Mouse (Mus musculus): ENCODE data around the gene Sfxn3. TPM values are rescaled to one million over a fixed set of nuclear protein-coding genes. Genes with fewer than 3 reads are reported as not detected.

Gene Sfxn3
- total and polyA plus RNA-seq, 3 experiments, result 5.0 to 10.6 TPM; not detected in 1

GRCm38 (mm10) chr19:45045236-45045635, 2.1 kb upstream of the Sfxn3 start:
- no peak for TF ChIP-seq TBP (IDR thresholded peaks at IDR 0.05; ENCODE audit: low read depth, low read length)
- H3K4me3 ChIP-seq (ENCODE audit: control insufficient read depth in 1 of 2, insufficient read depth in 1 of 2, low read depth in 2 of 2, low read length in 2 of 2), result no peak overlapping the region
- peaks cover 5 to 13% of the 10 kb centered on the region in 2 experiments; a peak in 3 of 4 replicates for H3K4me1 ChIP-seq (ENCODE audit: control insufficient read depth in 1 of 2, insufficient read depth in 2 of 2, low read length in 2 of 2)
- no peak for DNase-seq (ENCODE audit: low read depth, low spot score)
- no peaks in the 10 kb centered on the region for H3K9me3 ChIP-seq (replicated peaks; ENCODE audit: insufficient read depth, low read length)
- H3K79me2 ChIP-seq (ENCODE audit: control insufficient read depth, insufficient read depth, low read length, poor library complexity), result no peaks in the 10 kb centered on the region
- H3K9ac ChIP-seq (ENCODE audit: control insufficient read depth, low read depth, low read length, poor library complexity, severe bottlenecking), result no peak overlapping the region
- peaks cover 0 to 5% of the 10 kb centered on the region in 2 experiments; a peak in 1 of 4 replicates for H3K36me3 ChIP-seq (ENCODE audit: control insufficient read depth in 1 of 2, insufficient read depth in 2 of 2, low read length in 2 of 2)
- no peak overlapping the region for H3K27ac ChIP-seq (ENCODE audit: control insufficient read depth, low read depth, low read length)
- H3K27me3 ChIP-seq (ENCODE audit: control insufficient read depth in 1 of 2, insufficient read depth in 2 of 2, low read length in 2 of 2), result peaks cover 7 to 11% of the 10 kb centered on the region in 2 experiments

- no peak within 1 kb of the TSS for H3K27ac ChIP-seq (ENCODE audit: control insufficient read depth, low read depth, low read length)
- H3K9ac ChIP-seq (ENCODE audit: control insufficient read depth, low read depth, low read length, poor library complexity, severe bottlenecking), result 0 out of 2 replicates have a peak within 1 kb of the TSS, but pooled peaks have one; percentile 9
- H3K79me2 ChIP-seq (ENCODE audit: control insufficient read depth, insufficient read depth, low read length, poor library complexity), result no peaks in the 10 kb centered on the region
- peaks cover 5 to 11% of the 10 kb centered on the region in 2 experiments; a peak in 3 of 4 replicates for H3K27me3 ChIP-seq (ENCODE audit: control insufficient read depth in 1 of 2, insufficient read depth in 2 of 2, low read length in 2 of 2)
- no peak for DNase-seq (ENCODE audit: low read depth, low spot score)
- no peaks in the 10 kb centered on the region for H3K9me3 ChIP-seq (replicated peaks; ENCODE audit: insufficient read depth, low read length)
- peaks cover 0 to 5% of the 10 kb centered on the region in 2 experiments; a peak in 1 of 4 replicates for H3K36me3 ChIP-seq (ENCODE audit: control insufficient read depth in 1 of 2, insufficient read depth in 2 of 2, low read length in 2 of 2)
- TF ChIP-seq USF1 (IDR thresholded peaks at IDR 0.05; ENCODE audit: low read depth, low read length), result no peak
- no peak for TF ChIP-seq MEF2A (IDR thresholded peaks at IDR 0.05; ENCODE audit: extremely low read depth, insufficient replicate concordance, low read depth, low read length, poor library complexity, severe bottlenecking)
- no peak for TF ChIP-seq TBP (IDR thresholded peaks at IDR 0.05; ENCODE audit: low read depth, low read length)
- TF ChIP-seq POLR2AphosphoS5 (IDR thresholded peaks at IDR 0.05; ENCODE audit: borderline replicate concordance, low read depth, low read length), result no peak
- no peak for TF ChIP-seq BHLHE40 (IDR thresholded peaks at IDR 0.05; ENCODE audit: borderline replicate concordance, low read depth, low read length)
- TF ChIP-seq GATA1 (IDR thresholded peaks at IDR 0.05; ENCODE audit: low read depth, low read length), result no peak
- TF ChIP-seq MAX (IDR thresholded peaks at IDR 0.05; ENCODE audit: low read length), result no peak
- no peak for TF ChIP-seq SMC3 (IDR thresholded peaks at IDR 0.05; ENCODE audit: low read depth, low read length)
- TF ChIP-seq POLR2AphosphoS2 (IDR thresholded peaks at IDR 0.05; ENCODE audit: low read length), result no peak
- TF ChIP-seq MYC (IDR thresholded peaks at IDR 0.05; ENCODE audit: low read depth, low read length), result no peak
- no peak for TF ChIP-seq RAD21 (IDR thresholded peaks at IDR 0.05; ENCODE audit: low read depth, low read length)
- no peak for TF ChIP-seq ZC3H11A (IDR thresholded peaks at IDR 0.05; ENCODE audit: low read depth, low read length)
- peaks cover 5 to 13% of the 10 kb centered on the region in 2 experiments; a peak in 3 of 4 replicates for H3K4me1 ChIP-seq (ENCODE audit: control insufficient read depth in 1 of 2, insufficient read depth in 2 of 2, low read length in 2 of 2)
- peak within 1 kb of the TSS; percentile 63 to 69; a peak in 3 of 4 replicates for H3K4me3 ChIP-seq (ENCODE audit: control insufficient read depth in 1 of 2, insufficient read depth in 1 of 2, low read depth in 2 of 2, low read length in 2 of 2)
Measured at GRCm38 (mm10) chr19:45045651-45046050, 1.7 kb upstream of the Sfxn3 start, which contains the start of gene Pdzd7. TSS of gene Pdzd7 (minus strand) at chr19:45045717.

Measured in MEL (cell line).